Mouse (Mus musculus): ENCODE data around the gene Agps.
A peak's percentile ranks its signal among the peaks of the same experiment; 100 is the strongest.

The Agps gene

DNA sequence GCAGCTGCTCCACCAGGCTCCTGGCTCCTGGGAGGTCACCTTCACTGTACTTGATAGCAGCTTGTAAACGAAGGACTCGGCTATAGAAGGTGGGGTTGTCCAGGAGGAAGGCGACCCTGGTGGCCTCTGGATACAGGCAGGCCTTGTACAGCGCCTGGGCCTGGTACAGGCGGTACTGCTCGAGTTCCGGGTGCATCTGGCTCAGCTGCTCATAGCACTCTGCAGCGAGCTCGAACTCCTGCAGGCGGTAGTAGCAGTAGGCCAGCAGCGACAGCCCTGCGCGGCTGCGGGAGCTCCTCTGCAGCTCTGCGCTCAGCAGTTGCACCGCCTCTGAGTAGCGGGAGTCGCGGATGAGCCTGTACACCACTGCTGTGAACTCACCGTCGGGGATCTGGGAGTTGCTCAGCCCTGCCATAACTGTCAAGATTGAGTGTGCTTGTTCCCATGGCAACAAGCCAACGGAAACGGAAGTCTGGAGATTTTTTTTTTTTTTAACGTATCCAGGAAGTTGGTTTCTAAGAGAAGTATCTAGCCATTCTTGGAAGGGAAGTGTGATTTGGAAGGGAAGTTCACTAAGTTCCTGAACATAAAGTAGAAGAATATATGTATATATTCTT lies 145.9 kb downstream of the Agps start, which contains the start of gene Ttc30a2:
Ttc30a2 (minus strand) TSS at position 419 of the 617 bp plus-strand sequence.
- DNase-seq (ENCODE audit: low read depth in 2 of 2, low spot score in 2 of 2), result peak in 1 of 2 experiments; percentile 14

Data from CD8-positive naive resting alpha-beta T cell, adult 2 months (primary cell).